Mouse (Mus musculus): ENCODE measurements at regions not wholly inside any gene's neighbourhood (a gene's known extent, or its start where the extent isn't known, plus 50 kb on each side); places are given as distances from the start of the nearest gene placed in this dataset.

GRCm38 (mm10) chr2:147788001-147788400 is 258.8 kb downstream of the Foxa2 start:
- Histone ChIP-seq H3K36me3 (ENCODE audit: control insufficient read depth, insufficient read depth, low read length) (no peaks in the 10 kb centered on the region), H3K27me3 (ENCODE audit: control insufficient read depth, insufficient read depth, low read length) (no peaks in the 10 kb centered on the region), H3K4me1 (ENCODE audit: control insufficient read depth, insufficient read depth, insufficient read length, low read length) (no peaks in the 10 kb centered on the region), H3K4me3 (ENCODE audit: low read depth, low read length) (no peak overlapping the region), H3K27ac (ENCODE audit: insufficient read depth, low read depth, low read length) (no peak overlapping the region)
- TF ChIP-seq POLR2A (IDR thresholded peaks at IDR 0.05; ENCODE audit: low read depth, low read length) (no peak), CTCF (IDR thresholded peaks at IDR 0.05; ENCODE audit: extremely low read depth, insufficient read length, insufficient replicate concordance, low read depth, low read length) (no peak)
- WGBS, result 71% methylated on average over 3 of the region's 3 CpGs

DNA sequence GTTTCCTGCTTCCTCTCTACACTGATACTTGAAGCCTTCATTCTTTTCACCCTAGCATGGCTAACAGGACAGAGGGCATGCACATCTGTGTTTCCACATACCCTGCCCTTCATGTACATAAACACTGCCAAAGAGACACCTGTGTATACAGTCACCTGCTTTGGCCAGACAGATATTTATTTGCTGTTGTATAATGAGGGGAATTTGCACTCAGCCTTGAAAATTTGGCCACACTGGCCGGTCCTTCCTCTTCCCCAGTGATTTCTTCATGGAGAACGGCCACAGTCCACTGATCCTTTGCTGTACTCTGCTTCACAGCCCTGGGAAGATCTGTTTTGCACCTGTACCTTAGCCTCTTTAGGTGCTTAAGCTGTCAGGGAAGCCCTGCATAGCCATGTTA is 264.3 kb downstream of the Foxa2 start:
- H3K36me3 ChIP-seq (ENCODE audit: control insufficient read depth, insufficient read depth, low read length), result no peaks in the 10 kb centered on the region
- WGBS, result 74% methylated on average over 2 of the region's 2 CpGs
- TF ChIP-seq CTCF (IDR thresholded peaks at IDR 0.05; ENCODE audit: extremely low read depth, insufficient read length, insufficient replicate concordance, low read depth, low read length) (no peak), POLR2A (IDR thresholded peaks at IDR 0.05; ENCODE audit: low read depth, low read length) (no peak)
- H3K27ac ChIP-seq (ENCODE audit: insufficient read depth, low read depth, low read length), result no peak overlapping the region
- H3K4me3 ChIP-seq (ENCODE audit: low read depth, low read length), result no peak overlapping the region
- no peaks in the 10 kb centered on the region for H3K4me1 ChIP-seq (ENCODE audit: control insufficient read depth, insufficient read depth, insufficient read length, low read length)
- H3K27me3 ChIP-seq (ENCODE audit: control insufficient read depth, insufficient read depth, low read length), result no peaks in the 10 kb centered on the region

DNA sequence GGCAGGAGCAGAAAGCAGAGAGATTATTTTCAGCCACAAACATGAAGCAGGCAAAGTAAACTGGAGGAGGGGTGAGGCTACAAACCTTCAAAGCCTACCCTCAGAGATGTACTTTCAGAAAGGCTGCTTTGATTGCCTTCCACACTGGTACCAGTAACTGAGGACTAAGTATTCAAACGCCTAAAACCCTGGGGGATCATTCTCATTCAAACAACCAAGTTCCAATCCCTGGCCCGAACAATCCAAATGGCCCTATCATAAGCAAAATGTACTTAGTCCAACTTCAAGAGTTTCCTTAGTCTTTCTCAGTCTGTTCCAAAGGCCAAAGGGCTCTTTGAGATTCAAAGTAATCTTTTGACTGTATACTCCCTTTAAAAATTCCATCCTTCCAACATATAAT is 270.5 kb downstream of the Foxa2 start:
- Histone ChIP-seq H3K27me3 (ENCODE audit: control insufficient read depth, insufficient read depth, low read length) (no peaks in the 10 kb centered on the region), H3K4me1 (ENCODE audit: control insufficient read depth, insufficient read depth, insufficient read length, low read length) (no peaks in the 10 kb centered on the region), H3K27ac (ENCODE audit: insufficient read depth, low read depth, low read length) (no peak overlapping the region), H3K36me3 (ENCODE audit: control insufficient read depth, insufficient read depth, low read length) (no peaks in the 10 kb centered on the region), H3K4me3 (ENCODE audit: low read depth, low read length) (no peak overlapping the region)
- WGBS, result 63% methylated on average over 2 of the region's 2 CpGs
- no peak for TF ChIP-seq CTCF (IDR thresholded peaks at IDR 0.05; ENCODE audit: extremely low read depth, insufficient read length, insufficient replicate concordance, low read depth, low read length)

DNA sequence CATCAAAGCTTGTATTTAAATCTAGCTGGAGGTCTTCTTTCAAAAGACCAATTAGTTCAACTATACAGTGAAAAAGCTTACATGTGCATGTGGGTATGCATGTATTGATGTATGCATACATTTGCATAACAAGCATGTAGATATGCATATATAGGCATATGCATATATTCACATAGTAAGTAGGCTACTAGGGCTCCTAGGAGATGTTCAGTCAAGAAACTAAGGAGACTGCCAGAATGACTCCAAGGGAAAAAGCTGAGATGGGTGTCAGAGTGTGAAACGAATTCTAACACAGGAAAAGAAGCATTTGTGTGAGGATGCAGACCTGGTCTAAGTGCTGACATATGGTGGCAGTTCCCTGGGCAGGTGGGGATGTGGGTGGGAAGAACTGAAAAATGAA is 274.2 kb downstream of the Foxa2 start:
- Histone ChIP-seq H3K36me3 (ENCODE audit: control insufficient read depth, insufficient read depth, low read length) (no peaks in the 10 kb centered on the region), H3K4me1 (ENCODE audit: control insufficient read depth, insufficient read depth, insufficient read length, low read length) (no peaks in the 10 kb centered on the region), H3K27ac (ENCODE audit: insufficient read depth, low read depth, low read length) (no peak overlapping the region), H3K27me3 (ENCODE audit: control insufficient read depth, insufficient read depth, low read length) (no peaks in the 10 kb centered on the region), H3K4me3 (ENCODE audit: low read depth, low read length) (no peak overlapping the region)
- WGBS, result 24% methylated on average over 1 of the region's 1 CpGs
- no peak for TF ChIP-seq POLR2A (IDR thresholded peaks at IDR 0.05; ENCODE audit: low read depth, low read length)
- no peak for TF ChIP-seq CTCF (IDR thresholded peaks at IDR 0.05; ENCODE audit: extremely low read depth, insufficient read length, insufficient replicate concordance, low read depth, low read length)

GRCm38 (mm10) chr2:147753089-147753488 is 293.7 kb downstream of the Foxa2 start:
- Histone ChIP-seq H3K36me3 (ENCODE audit: control insufficient read depth, insufficient read depth, low read length) (no peaks in the 10 kb centered on the region), H3K4me1 (ENCODE audit: control insufficient read depth, insufficient read depth, insufficient read length, low read length) (no peaks in the 10 kb centered on the region), H3K4me3 (ENCODE audit: low read depth, low read length) (no peak overlapping the region), H3K27me3 (ENCODE audit: control insufficient read depth, insufficient read depth, low read length) (no peaks in the 10 kb centered on the region), H3K27ac (ENCODE audit: insufficient read depth, low read depth, low read length) (no peak overlapping the region)
- WGBS, result 38% methylated on average over 2 of the region's 2 CpGs
- TF ChIP-seq CTCF (IDR thresholded peaks at IDR 0.05; ENCODE audit: extremely low read depth, insufficient read length, insufficient replicate concordance, low read depth, low read length) (no peak), POLR2A (IDR thresholded peaks at IDR 0.05; ENCODE audit: low read depth, low read length) (no peak)

- H3K36me3 ChIP-seq (ENCODE audit: control insufficient read depth, insufficient read depth, low read length), result no peaks in the 10 kb centered on the region
- no peaks in the 10 kb centered on the region for H3K27me3 ChIP-seq (ENCODE audit: control insufficient read depth, insufficient read depth, low read length)
- no peak overlapping the region for H3K27ac ChIP-seq (ENCODE audit: insufficient read depth, low read depth, low read length)
- TF ChIP-seq POLR2A (IDR thresholded peaks at IDR 0.05; ENCODE audit: low read depth, low read length) (no peak), CTCF (IDR thresholded peaks at IDR 0.05; ENCODE audit: extremely low read depth, insufficient read length, insufficient replicate concordance, low read depth, low read length) (no peak)
- H3K4me3 ChIP-seq (ENCODE audit: low read depth, low read length), result no peak overlapping the region
- H3K4me1 ChIP-seq (ENCODE audit: control insufficient read depth, insufficient read depth, insufficient read length, low read length), result no peaks in the 10 kb centered on the region
- whole genome bisulfite sequencing, result 80% methylated on average over 3 of the region's 3 CpGs
Observed at GRCm38 (mm10) chr2:147751831-147752230, 294.9 kb downstream of the Foxa2 start.

DNA sequence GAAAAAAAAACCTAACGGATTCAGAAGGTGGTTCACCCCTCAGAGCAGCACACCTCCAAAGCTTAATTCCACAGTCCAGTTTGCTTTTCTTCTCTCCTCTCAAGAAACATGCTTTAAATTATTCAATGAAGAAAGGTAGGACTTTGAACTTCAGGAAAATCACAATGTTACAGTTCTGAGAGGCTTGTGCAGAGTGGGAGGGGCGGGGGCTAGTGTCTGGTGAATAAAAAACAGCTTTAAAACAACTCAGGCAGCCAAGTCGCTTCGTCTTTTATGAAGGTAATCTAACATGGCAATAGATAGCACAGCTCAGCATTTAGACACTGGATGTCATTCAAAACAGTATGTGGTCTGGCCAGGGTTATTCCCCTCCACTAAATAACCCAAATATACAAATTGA is 298.8 kb downstream of the Foxa2 start:
- no peaks in the 10 kb centered on the region for H3K27me3 ChIP-seq (ENCODE audit: control insufficient read depth, insufficient read depth, low read length)
- 24% methylated on average over 4 of the region's 4 CpGs for WGBS
- H3K27ac ChIP-seq (ENCODE audit: insufficient read depth, low read depth, low read length), result no peak overlapping the region
- no peaks in the 10 kb centered on the region for H3K36me3 ChIP-seq (ENCODE audit: control insufficient read depth, insufficient read depth, low read length)
- TF ChIP-seq CTCF (IDR thresholded peaks at IDR 0.05; ENCODE audit: extremely low read depth, insufficient read length, insufficient replicate concordance, low read depth, low read length) (no peak), POLR2A (IDR thresholded peaks at IDR 0.05; ENCODE audit: low read depth, low read length) (no peak)
- no peak overlapping the region for H3K4me3 ChIP-seq (ENCODE audit: low read depth, low read length)
- no peaks in the 10 kb centered on the region for H3K4me1 ChIP-seq (ENCODE audit: control insufficient read depth, insufficient read depth, insufficient read length, low read length)

DNA sequence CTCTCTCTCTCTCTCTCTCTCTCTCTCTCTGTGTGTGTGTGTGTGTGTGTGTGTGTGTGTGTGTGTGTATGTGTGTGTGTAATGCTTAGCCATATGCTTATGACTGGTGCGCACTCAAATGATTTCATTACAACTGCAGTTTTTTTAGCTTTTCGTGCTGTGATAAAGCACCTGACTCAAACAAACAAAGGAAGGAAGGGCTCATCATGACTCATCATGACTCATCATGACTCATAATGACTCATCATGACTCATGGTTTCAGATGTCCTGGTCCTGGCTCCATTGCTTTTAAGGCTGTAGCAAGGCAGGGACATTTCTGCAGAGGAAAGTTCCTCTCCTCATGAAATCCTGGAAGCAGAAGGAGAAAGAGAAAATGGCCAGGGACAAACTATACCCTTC is 302.9 kb downstream of the Foxa2 start:
- H3K27ac ChIP-seq (ENCODE audit: insufficient read depth, low read depth, low read length), result no peak overlapping the region
- H3K36me3 ChIP-seq (ENCODE audit: control insufficient read depth, insufficient read depth, low read length), result no peaks in the 10 kb centered on the region
- WGBS, result 60% methylated on average over 2 of the region's 2 CpGs
- TF ChIP-seq POLR2A (IDR thresholded peaks at IDR 0.05; ENCODE audit: low read depth, low read length) (no peak), CTCF (IDR thresholded peaks at IDR 0.05; ENCODE audit: extremely low read depth, insufficient read length, insufficient replicate concordance, low read depth, low read length) (no peak)
- H3K4me1 ChIP-seq (ENCODE audit: control insufficient read depth, insufficient read depth, insufficient read length, low read length), result no peaks in the 10 kb centered on the region
- no peak overlapping the region for H3K4me3 ChIP-seq (ENCODE audit: low read depth, low read length)
- H3K27me3 ChIP-seq (ENCODE audit: control insufficient read depth, insufficient read depth, low read length), result no peaks in the 10 kb centered on the region
